Mouse (Mus musculus) small intestine, adult 2 months (tissue): ENCODE data around the gene Trim56.

Experiments used
- CTCF ChIP-seq: fragments of 200-500 bp; IDR thresholded peaks from 2 replicates; pipeline ENCODE4 v1.5.1; 2012; ENCODE audit warnings: low read depth, mild to moderate bottlenecking, control low read depth, inconsistent platforms, low read length, moderate library complexity, mixed read lengths; ENCODE audit not compliant: insufficient replicate concordance, insufficient read length; ENCODE audit errors: extremely low read depth
- POLR2A ChIP-seq: fragments of 200-500 bp; IDR thresholded peaks from 2 replicates; pipeline ENCODE4 v1.6.1; 2012; ENCODE audit warnings: low read depth, mild to moderate bottlenecking, control low read depth, inconsistent platforms, low read length, moderate library complexity

DNA sequence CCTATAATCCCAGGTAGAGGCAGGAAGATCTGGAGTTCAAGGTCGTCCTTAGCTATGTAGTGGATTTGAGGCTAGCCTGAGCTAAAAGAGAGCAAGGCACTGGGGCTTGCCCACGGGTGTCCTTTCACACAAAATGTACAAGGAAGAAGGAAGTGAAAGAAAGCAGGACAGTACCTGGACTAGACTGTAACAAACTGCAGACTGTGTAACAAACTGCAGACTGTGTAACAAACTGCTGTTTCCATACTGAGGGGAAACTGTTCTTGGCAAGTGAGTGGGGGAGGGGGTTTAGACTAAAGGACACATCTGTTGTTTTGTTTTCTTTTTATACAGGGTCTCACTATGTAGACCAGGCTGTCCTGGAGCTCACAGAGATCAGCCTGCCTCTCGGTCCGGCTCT, 5.3 kb upstream of the Trim56 start:
- no peak for TF ChIP-seq CTCF
- no peak for TF ChIP-seq POLR2A
